Mouse (Mus musculus) lung, adult 2 months (tissue): Measurements from ENCODE around the gene Naip1.

Experiments
- CTCF ChIP-seq: fragments of 200-500 bp; IDR thresholded peaks from 2 replicates; pipeline ENCODE4 v1.5.1; 2011; ENCODE audit warnings: mild to moderate bottlenecking, low read length, control low read depth; ENCODE audit not compliant: insufficient read depth
- POLR2A ChIP-seq: fragments of 200-500 bp; IDR thresholded peaks from 2 replicates; pipeline ENCODE4 v1.6.1; 2011; ENCODE audit warnings: low read depth, mild to moderate bottlenecking, control low read depth, low read length, borderline replicate concordance; ENCODE audit errors: extremely low read depth

DNA sequence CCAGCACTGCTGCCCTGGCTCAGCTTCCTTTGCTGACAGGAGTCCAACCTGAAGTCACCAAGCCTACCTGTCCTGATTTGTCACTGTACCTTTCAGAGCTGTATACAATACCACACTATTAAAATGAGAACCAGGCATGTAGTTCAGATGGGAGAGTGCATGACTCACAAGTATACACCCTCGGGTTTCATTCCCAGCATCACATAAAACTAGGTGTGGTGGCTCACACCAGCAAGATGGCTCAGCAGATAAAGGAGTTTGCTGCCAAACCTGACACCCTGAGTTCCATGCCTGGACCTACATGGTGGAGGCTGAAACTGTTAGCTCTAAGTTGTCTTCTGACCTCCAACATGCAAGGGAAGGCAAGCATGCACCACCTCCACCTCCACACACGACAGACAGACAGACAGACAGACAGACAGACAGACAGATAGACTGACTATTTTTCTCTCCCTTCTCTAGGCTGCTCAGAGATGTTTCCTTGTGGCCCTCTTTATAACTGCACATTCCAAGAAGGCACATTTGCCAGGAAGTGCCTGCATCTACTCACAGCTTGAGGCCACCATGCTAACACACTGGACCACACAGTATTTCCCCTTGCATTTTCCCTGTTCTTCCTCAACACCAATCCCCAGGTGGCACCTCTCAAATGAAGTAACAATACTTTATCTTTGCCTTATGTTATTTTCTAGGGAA lies 11.0 kb upstream of the Naip1 start:
- no peak for TF ChIP-seq POLR2A
- TF ChIP-seq CTCF = no peak
